Mouse (Mus musculus) heart, embryonic 11.5 days (tissue): ENCODE measurements around the gene Tmem114. TPM values are rescaled to one million over a fixed set of nuclear protein-coding genes. Genes with fewer than 3 reads are reported as not detected.

Experiments
- polyA plus RNA-seq: library from polyadenylated mRNA; unstranded; fragments of >200 nt; fragmentation: Nextera tagmentation; extraction: Ambion mirVana; gene quantifications from 2 replicates; pipeline ENCODE4 v1.2.1, GENCODE M21; 2014

The Tmem114 gene
- polyA plus RNA-seq, 1 experiment from 2014 or later: not detected

Other genes starting within 250 kb of the Tmem114 start
- 39.7 and 45.3 TPM in 2 replicates for gene Mettl22, start 45.7 kb upstream of the Tmem114 start, polyA plus RNA-seq
- 32.2 and 43.8 TPM in 2 replicates for gene Abat, start 88.3 kb upstream of the Tmem114 start, polyA plus RNA-seq
- 38.5 and 40.3 TPM in 2 replicates for gene Pmm2, start 212.5 kb upstream of the Tmem114 start, polyA plus RNA-seq
- 10.5 and 16.3 TPM in 2 replicates for gene Tmem186, start 212.6 kb upstream of the Tmem114 start, polyA plus RNA-seq
- 39.1 and 42.4 TPM in 2 replicates for gene Carhsp1, start 247.0 kb upstream of the Tmem114 start, polyA plus RNA-seq